Mouse (Mus musculus) testis, adult 2 months (tissue): ENCODE measurements around the gene Prdx6b.

Source experiments
- CTCF ChIP-seq: fragments of 200-500 bp; IDR thresholded peaks from 2 replicates; pipeline ENCODE4 v1.5.1; 2012; ENCODE audit warnings: low read depth, mild to moderate bottlenecking, inconsistent platforms, low read length, moderate library complexity; ENCODE audit not compliant: control insufficient read depth, insufficient read depth, insufficient replicate concordance
- POLR2A ChIP-seq: fragments of 200-500 bp; IDR thresholded peaks from 2 replicates; pipeline ENCODE4 v1.6.1; 2012; ENCODE audit warnings: low read depth, mild to moderate bottlenecking, inconsistent platforms, low read length, moderate library complexity; ENCODE audit not compliant: control insufficient read depth

DNA sequence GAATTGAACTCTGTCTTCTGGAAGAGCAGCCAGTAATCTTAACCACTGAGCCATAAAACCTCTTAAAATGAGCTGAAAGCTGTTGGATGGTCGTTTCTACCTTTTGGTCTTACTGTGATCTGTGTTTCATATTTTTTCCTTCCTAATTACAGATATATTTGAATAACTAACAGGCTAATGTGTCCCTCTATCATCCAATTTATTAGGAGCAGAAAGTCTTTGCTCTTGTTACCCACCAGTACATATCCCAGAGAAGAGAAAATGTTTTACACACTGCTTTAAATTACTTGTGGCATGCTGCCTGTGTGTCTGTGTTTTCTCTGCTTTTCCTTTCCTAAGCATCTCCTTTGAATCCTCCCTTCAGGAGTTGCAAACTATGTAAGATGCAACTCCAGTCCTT lies 21.9 kb downstream of the Prdx6b start:
- TF ChIP-seq POLR2A (no peak), CTCF (no peak)
